Mouse (Mus musculus): ENCODE measurements at regions not wholly inside any gene's neighbourhood (a gene's known extent, or its start where the extent isn't known, plus 50 kb on each side); places are given as distances from the start of the nearest gene placed in this dataset.

DNA sequence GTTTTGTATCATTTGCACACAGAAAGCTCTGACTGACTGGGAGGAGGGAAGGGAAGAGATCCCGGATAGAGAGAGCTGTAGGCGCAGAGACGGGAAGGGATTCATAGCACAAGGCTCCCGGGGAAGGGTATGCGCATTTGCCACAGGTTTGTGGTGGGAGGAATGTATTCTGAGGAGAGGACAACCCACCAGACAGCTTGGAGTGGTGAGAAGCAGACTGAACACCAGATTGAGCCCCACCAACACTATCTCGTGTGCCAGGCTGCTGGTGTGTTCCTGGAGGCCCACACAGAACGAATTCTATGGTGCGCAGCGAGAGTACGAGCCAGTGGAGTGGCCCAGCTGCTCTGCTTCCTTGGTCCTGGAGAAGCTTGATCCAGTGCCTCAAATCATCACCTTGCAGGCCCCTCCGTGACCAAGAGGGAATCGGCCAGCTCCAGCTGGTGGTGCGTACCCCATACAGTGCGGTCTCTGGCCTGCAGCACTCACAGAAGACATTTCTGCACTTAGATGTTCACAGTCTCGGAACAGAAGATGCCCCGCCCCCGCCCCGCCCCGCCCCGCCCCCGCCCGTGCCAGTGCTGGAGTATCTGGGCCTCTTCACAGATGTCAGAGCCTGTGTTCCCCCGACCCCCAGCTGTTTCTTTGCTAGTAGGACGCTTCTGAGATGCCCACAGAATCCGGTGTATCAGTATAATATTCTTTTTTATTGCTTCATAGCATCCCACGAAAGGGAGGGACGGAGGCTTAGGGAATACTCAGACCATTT is 92.8 kb upstream of the Tmem189 start:
- DNase-seq (ENCODE audit: low spot score), result no peak

DNA sequence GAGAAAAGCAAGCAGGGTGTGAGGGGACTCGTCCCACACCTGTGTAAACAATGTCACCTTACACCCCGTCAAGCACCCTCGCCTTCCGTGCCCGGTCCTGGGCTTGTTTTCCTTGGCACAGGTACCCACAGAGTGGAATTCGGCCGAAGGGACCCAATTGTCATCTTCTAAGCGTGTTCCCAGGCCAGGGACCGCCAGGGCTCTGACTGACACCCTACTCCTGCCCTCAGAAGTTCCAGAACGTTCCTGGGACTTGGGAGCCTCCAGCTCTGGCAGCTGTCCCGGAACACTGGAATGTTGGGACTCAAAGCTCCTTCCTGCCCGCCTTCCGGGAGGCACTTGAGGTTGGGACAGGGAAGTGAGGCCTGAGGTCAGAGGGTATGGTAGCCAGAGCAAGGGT is 91.9 kb upstream of the Tmem189 start:
- peak; percentile 28 for DNase-seq (ENCODE audit: low spot score)

DNA sequence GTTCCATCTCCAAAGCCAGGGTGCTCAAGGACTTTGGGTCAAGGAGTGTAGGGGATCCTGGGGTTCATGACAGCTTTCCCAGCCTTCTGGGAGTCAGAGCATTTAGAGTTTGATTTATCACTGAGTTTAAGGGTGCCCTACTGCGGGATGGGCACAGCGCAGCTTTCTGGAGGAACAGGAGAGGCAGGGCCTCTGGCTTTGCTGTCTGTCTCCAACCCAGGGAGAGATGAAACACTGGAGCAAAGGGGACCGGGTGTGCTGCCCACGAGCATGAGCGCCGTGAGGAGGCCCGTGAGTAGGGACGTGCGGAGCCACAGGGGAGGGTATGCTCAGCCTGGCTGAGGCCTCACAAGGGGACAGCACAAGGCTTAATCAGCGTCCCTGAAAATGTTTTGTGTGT is 89.1 kb upstream of the Tmem189 start:
- no peak for DNase-seq (ENCODE audit: low spot score)

DNA sequence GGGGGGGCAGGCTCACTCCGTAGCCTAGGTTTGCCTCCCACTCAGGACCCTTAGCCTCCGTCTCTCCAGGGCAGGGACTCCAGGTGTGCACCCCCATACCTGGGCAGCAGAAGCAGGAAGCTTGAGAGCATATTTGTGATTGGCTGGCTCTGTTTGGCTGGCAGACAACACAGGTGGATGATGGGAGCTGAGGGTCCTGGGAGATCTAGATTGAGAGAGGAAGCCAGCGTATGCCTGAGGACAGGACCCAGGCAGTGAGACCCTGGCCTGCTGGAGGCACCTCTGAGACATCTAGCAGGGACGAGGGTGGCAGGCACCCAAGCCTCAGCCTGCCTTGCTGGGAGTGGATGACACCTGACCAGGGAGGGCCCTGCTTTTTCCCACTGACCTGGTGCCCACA is 88.6 kb upstream of the Tmem189 start:
- DNase-seq (ENCODE audit: low spot score), result no peak

DNA sequence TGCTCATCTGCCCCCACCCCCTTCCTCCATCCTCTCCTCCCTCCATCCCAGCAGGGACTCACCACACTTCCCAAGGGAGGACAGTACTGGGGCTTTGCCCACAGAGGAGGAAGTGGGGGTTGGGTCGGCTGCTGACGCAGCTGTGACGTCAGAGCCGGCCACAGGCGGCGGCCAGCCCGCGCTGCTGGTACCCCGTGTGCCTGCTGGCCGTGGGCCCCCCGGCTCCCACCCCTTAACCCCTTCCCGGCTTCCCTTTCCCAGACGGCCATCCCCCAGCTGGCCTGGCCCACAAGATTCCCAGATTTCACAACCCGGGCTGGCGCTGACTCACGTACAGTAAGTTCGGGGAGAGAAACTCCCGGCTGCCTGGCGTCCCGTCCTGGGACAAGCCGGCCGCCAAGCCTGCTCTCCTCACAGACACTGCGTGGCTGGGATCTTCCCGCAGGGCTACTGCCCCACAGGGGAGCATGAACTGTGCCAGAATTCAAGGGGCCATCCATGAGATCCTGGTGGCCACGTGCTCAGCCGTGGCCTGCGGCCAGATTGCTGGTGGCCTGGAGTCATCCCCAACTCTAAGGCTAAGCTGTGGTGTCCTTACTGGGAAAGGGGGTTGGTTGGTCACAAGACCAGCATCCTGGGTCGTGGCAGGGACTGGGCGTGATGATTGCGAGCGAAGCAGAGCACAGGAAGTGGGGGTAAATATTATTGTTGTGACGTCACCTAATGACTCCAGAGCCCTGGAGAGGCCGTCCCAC is 87.9 kb upstream of the Tmem189 start:
- DNase-seq (ENCODE audit: low spot score), result peak; percentile 78

DNA sequence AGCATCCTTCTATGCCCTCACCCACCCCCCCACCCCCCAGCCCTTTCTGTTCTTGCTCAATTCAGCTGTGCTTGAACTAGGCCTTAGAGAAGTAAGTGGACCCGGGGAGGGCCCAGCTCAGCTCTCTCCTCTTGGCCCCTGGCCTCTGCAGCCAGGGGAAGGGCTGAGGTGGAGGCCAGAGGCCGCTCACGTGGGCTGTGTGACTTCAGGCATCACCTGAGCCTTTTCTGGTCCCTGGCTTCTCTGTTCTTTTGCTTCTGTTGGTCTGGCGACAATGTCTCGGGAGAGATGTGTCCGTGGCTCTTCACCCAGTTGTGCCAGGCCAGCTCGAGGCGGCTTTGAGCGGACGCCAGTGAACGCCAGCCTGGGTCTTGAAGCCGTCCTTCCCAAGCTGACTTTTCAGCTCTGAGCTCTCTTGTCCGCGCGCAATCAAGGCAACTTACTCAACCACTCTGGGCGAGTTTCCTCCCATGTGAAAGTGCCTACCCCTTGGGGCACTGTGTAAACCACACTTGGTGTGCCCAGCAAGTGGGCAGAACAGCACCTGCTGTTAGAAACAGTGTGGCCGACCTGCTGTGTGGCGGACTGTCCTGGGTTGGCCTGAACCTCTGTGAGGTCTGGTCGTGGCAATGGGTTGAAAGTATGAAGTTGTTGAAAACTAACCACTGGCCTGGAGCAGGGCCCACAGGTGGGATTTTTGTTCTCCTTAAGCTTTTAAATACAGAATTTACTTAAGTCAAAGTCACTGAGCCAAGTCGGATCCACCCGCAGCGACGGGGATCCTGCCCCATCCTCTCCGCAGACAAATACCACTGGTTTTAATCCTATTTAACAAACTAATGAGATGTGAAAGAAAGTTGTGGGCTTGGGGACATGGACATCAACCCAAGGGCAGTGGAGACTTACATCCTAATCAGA is 86.9 kb upstream of the Tmem189 start:
- DNase-seq (ENCODE audit: low spot score), result no peak

DNA sequence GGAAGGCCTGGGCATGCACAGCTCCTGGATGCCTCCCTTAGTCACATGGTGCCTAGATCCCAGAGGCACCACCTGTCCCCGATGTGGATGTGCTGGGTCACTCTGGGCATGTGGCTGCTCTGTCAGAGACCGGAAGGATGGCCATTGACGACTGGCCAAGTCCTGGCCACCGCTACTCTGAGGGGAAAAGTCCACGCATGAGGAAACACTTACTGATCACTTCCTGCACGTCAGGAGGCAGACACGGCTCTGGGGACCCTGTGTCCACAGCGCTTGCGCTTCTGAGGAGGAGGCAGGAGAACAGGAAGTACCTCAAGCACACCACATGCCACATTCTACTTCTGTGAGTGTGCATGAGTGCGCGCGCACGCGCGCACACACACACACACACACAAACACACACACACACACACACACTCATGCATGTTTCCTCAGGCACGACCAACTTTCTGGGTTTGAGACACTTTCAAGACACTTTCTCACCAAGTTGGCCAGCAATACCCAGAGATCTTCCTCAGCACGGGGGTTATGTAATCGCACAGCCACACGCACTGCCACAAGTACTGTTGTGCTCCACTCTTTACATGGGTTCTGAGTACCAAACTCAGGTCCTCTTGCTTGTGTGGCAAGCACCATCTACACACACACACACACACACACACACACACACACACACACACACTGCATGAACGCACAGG is 85.7 kb upstream of the Tmem189 start:
- no peak for DNase-seq (ENCODE audit: low spot score)

DNA sequence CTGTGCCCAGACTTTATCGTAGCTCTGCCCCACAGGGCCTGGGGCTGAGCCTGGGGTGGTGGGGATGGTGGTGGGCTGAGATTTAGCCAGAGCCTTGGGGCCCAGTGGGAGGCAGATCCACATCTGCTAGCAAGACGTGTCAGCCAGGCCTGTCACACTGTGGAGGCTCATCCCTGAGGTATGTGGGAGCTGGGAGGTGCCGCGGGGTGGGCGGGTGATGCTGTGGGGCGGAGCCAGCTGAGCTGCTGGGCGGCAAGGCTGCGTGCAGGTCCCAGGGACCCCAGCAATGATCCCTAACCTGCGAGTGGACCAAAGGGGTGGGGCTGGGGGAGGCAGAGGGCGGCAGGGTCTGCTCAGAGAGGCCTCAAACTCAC is 85.2 kb upstream of the Tmem189 start:
- no peak for DNase-seq (ENCODE audit: low spot score)

DNA sequence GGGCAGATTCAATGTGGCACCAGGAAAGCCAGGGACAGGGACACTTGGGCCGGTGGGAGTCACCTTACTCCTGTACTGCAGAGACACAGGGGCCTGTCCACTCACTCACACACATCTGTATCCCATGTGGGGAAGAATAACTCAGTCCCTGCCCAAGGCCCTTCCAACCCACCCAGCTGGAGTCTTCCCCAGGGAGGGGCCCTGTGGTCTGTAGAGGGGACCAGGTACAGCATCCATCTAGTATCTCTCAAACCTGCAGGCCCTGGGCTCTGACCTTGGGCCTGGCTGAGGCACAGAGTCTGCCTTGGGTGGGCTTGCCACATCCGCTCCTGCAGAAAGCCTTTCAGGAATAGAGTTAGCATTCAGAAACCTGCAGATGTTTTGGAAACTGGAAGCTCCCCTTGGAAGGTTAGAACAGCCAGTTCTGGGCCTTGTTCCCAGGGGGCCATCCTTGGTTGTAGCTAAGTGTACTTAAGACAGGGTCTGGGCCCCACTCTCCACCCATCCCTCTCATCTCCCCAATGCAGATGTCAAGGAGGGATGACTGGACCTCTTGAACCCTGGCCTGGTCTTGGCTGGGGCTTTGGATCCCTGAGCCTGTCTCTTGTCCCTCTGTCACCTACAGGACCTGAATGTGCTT is 84.7 kb upstream of the Tmem189 start:
- no peak for DNase-seq (ENCODE audit: low spot score)

DNA sequence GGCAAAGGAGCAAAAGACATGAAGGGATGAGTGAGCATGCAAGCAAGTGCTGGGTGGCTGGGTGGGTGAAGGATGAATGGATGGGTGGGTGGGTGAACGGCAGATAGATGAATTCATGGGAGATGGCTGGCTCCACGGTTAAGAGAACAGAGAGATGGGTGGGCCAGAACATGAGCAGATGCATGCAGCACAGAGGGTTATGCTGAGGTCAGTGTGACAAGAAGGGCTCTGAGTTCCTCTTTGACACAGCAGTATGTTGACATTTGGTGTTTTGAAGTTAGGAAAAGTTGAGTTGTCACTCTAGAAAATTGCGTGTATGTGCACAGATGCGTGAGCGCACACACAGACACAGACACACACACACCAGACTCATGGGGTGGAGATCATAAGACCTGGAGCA is 83.2 kb upstream of the Tmem189 start:
- DNase-seq (ENCODE audit: low spot score), result no peak

DNA sequence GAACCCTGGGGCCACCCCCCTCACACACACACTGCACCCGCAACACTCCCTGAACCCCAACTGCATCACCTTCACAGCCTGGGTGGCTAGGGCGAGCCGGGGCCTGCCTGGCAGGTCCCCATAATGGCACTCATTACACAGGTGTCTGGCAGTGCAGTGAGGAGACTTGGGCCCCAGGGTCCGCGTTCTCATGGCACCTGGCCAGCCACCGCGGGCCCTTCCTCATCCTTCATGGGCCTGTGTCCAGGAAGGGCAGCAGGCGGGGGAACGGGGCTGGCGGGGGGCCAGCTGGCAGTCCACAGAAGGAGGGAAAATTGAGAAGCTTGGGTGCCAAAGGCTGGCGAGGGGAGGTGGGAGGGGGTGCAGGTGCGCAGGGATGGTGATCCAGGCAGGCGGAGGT is 78.3 kb upstream of the Tmem189 start:
- DNase-seq (ENCODE audit: low spot score), result peak; percentile 57

DNA sequence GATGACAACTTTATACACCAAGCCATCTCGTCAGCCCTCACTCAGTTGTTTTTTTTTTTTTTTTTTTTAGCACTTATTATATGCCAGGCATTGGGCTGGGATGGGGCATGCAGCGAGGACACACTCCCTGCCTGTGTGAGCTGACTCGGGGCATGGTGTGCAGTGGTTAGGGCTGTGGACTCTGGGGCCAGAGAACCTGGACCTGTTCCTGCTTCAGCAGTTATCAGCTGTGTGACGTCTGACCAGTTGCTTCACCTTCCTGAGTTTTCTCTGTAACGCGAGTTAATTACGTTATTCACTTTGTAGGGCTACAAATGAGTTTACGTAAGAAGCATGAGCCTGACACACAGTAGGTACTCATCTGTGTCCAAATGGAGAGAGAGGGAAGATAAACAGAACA is 77.7 kb upstream of the Tmem189 start:
- DNase-seq (ENCODE audit: low spot score), result no peak

DNA sequence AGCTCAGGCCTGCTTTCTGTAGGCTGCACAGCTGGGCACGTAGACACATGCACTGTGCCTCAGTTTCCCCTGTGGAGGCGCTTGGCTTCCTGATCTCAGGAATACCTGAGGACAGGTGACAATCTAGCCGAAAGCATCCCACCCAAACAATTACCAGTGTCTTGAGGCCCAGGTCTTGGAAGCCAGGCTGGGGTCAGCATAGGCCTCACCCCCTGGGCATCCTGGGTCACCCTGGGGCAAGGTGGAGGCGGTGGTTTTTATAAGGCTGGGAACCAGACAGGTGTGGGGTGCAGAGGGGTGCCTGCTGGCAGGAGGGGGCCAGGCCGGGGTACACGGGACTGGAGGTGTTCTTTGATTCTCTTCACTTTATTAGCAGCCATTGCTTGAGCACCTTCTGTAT is 76.2 kb upstream of the Tmem189 start:
- no peak for DNase-seq (ENCODE audit: low spot score)

DNA sequence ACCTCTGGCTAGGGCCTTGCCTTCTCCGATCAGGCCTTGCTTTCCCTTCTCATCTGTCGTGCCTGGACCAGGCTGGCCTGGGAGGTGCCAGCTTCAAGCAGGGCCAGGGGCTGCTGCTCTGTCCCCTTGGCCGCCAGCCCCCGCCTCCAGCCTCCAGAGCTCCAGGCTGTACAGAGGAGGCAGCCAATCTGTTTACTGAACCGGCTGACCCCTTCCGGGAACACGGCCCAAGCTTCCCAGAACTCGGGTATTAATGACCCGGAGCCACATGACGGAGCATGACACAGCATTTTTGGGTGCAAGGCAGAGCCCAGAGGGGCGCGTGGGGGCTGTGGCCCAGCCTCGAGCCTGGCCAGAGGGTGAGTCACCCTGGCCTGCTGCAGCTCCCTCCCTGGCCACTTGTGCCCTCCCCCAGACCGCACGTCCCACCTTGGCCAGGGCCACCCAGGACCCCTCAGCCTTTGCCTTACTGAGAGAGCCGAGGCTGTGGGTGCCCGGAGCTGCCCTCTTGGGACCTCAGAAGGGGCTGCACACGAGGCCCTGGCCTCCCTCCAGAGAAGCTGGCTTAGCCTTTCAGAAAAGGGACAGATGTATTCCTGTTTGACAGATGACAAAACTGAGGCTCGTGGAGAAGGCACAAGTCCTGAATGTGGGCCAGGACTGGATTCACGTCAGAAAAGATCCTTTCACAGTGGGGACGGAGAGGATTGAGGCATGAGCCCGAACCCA is 75.6 kb upstream of the Tmem189 start:
- DNase-seq (ENCODE audit: low spot score), result peak; percentile 87

DNA sequence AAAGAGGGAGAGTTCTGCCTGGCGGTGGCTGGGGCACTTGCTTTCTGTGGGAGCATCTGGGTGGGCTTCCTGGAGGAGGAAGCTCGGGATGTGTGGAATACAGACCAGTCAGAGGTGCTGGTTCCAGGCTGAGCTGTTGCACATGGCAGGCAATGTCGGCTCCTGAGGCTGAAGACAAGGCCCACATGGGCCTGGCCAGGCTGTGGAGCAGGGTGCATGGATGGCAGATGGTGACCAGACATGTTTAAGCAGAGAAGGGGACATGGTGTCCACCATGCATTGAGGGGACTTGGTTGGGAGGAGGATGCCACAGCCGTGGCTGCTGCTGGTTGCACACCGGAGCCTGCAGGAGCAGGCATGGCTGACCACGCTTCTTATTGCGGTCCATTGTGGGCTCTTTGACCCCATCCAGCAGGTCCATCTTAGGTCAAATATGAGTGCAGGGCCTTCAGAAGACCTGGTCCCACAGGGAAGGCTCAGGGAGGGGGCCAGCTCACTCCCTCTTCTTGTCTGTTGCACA is 74.3 kb upstream of the Tmem189 start:
- no peak for DNase-seq (ENCODE audit: low spot score)

DNA sequence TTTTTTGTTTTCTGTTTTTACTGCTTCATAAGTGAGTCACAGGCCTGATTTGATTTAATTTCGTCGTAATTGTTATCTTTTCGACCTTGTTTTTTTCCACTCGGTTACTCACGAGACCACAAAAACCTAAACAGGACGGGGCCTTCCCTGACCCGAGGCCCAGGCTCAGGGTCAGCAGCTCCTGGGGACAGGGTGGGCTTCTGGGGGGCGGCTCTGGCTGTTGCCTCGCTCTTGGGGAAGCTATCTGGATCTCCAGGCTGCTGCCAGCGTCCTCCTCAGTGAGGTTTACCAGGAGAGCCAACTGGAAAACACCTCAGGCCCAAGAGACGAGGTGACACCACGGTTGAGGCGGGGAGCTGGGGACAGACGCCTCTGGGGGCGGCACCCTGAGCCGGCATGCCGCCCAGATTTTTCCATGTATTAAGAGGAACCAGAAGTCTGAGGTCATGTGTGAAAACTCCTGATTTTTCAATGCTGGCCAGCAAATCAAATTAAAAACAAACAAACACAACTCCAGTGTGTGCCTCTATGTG is 71.8 kb upstream of the Tmem189 start:
- peak; percentile 65 for DNase-seq (ENCODE audit: low spot score)

DNA sequence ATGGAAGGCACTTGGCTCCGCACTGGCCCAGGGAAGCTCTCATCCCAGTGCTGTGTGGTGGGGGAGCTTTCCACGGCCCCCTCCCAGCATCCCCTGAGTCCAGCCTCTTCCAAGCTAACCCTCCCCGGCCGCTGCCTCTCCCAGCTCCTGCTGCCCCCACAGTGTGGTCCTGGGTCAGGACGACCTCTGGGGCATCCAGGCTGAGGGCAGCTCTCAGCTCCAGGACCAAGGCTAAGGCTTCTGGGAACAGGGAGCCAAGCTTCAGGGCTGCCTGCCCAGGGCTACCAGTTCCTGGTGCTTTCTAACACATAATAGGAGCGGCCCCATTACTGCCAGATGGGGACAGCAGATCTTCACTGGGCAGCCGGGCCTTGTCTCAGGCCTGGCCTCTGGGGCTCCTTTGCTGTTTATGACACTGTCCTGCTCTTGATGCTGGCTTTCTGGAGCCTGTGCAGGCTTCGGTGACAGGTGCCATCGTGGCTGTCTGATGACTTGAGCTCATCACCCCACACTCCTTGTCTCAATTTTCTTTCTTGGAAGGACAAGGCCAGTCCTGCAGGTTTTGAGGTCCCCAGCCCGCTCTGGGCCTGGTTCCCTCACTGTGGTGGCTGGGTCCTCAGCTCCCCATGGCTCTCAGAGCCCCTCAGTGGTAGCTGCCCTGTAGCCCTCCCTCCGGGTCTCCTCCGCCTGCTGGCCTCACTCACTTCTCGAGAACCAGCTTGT is 71.2 kb upstream of the Tmem189 start:
- DNase-seq (ENCODE audit: low spot score), result peak; percentile 82

DNA sequence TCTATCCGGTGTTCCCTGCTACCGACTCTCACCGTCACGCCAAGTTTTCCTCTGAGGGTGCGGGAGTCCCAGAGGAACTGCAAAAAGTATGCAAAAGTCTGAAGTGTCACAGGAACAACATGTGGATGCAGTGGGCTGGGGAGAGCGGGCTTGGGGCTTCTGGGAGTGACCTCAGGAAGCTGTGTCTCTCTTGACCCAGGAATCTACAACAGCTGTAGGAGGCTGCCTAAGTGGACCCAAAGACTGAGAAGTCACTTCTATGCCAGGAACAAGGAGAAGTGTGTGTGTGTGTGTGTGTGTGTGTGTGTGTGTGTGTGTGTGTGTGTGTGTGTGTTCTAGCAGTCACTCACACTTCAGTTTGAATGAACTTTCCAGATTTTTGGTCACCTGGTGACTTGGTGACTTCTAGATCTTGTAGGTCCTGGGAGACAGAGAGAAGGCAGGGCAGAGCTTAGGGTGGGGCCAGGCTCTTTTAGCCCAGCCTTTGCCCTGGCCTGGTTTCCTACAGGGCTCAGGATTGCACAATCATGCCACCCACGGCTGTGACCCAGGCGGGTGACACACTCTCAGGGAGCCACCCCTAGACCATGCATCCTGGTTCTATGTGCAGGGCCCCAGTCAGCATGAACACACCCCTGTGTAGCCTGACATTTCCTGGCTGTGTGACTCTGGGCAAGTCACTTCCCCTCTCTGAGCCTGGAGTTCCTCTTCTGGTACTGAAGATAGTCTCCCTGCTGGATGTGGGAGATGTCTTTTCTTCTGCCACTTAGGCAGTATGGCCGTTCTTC is 70.2 kb upstream of the Tmem189 start:
- no peak for DNase-seq (ENCODE audit: low spot score)
